Mouse (Mus musculus): ENCODE measurements around the gene Grip2. TPM values are rescaled to one million over a fixed set of nuclear protein-coding genes. Genes with fewer than 3 reads are reported as not detected.

The Grip2 gene
- polyA plus RNA-seq, 1 experiment from 2014 or later = 1.4 TPM

GRCm38 (mm10) chr6:91788311-91788798, 38.7 kb downstream of the Grip2 start:
- Histone ChIP-seq H3K9ac (no peak overlapping the region), H3K4me3 (replicated peaks) (no peak overlapping the region), H3K27ac (no peak overlapping the region), H3K4me2 (no peak overlapping the region), H3K27me3 (no peaks in the 10 kb centered on the region), H3K4me1 (no peaks in the 10 kb centered on the region), H3K36me3 (replicated peaks) (no peaks in the 10 kb centered on the region), H3K9me3 (no peaks in the 10 kb centered on the region)
- 86% methylated on average over 9 of the region's 9 CpGs for WGBS
- ATAC-seq (ENCODE audit: low FRiP score) = no peak

- no peaks in the 10 kb centered on the region for H3K27me3 ChIP-seq
- H3K27ac ChIP-seq = no peak overlapping the region
- no peaks in the 10 kb centered on the region for H3K9me3 ChIP-seq
- no peak for ATAC-seq (ENCODE audit: low FRiP score)
- no peak overlapping the region for H3K9ac ChIP-seq
- H3K4me2 ChIP-seq = no peak overlapping the region
- no peak overlapping the region for H3K4me3 ChIP-seq (replicated peaks)
- H3K36me3 ChIP-seq (replicated peaks) = no peaks in the 10 kb centered on the region
- no peaks in the 10 kb centered on the region for H3K4me1 ChIP-seq
- WGBS = 78% methylated on average over 3 of the region's 3 CpGs
Observed at GRCm38 (mm10) chr6:91785018-91785417, 42.0 kb downstream of the Grip2 start.

GRCm38 (mm10) chr6:91779206-91779605, 47.8 kb downstream of the Grip2 start:
- no peak overlapping the region for H3K4me3 ChIP-seq (replicated peaks)
- H3K4me1 ChIP-seq = no peaks in the 10 kb centered on the region
- no peaks in the 10 kb centered on the region for H3K9me3 ChIP-seq
- H3K27me3 ChIP-seq = 0 out of 2 replicates have a peak, but pooled peaks cover 3% of the 10 kb centered on the region
- no peak overlapping the region for H3K9ac ChIP-seq
- no peak overlapping the region for H3K4me2 ChIP-seq
- WGBS = 70% methylated on average over 8 of the region's 9 CpGs
- H3K27ac ChIP-seq = no peak overlapping the region
- no peak for ATAC-seq (ENCODE audit: low FRiP score)
- H3K36me3 ChIP-seq (replicated peaks) = no peaks in the 10 kb centered on the region

GRCm38 (mm10) chr6:91776543-91776942, 50.5 kb downstream of the Grip2 start:
- no peak overlapping the region for H3K9ac ChIP-seq
- H3K4me1 ChIP-seq = no peaks in the 10 kb centered on the region
- H3K4me3 ChIP-seq (replicated peaks) = no peak overlapping the region
- 0 out of 2 replicates have a peak, but pooled peaks cover 4% of the 10 kb centered on the region for H3K27me3 ChIP-seq
- no peak overlapping the region for H3K4me2 ChIP-seq
- no peak overlapping the region for H3K27ac ChIP-seq
- no peaks in the 10 kb centered on the region for H3K36me3 ChIP-seq (replicated peaks)
- no peaks in the 10 kb centered on the region for H3K9me3 ChIP-seq
- peak; percentile 82 for ATAC-seq (ENCODE audit: low FRiP score)
- WGBS = 12% methylated on average over 9 of the region's 9 CpGs

GRCm38 (mm10) chr6:91773951-91774350, 53.1 kb downstream of the Grip2 start:
- Histone ChIP-seq H3K9ac (no peak overlapping the region), H3K4me1 (no peaks in the 10 kb centered on the region), H3K27ac (no peak overlapping the region), H3K4me2 (no peak overlapping the region), H3K36me3 (replicated peaks) (no peaks in the 10 kb centered on the region), H3K27me3 (0 out of 2 replicates have a peak, but pooled peaks cover 4% of the 10 kb centered on the region), H3K9me3 (peaks cover 5% of the 10 kb centered on the region; the same call in 1 of the 2 replicates), H3K4me3 (replicated peaks) (no peak overlapping the region)
- WGBS = 79% methylated on average over 5 of the region's 5 CpGs
- ATAC-seq (ENCODE audit: low FRiP score) = no peak

GRCm38 (mm10) chr6:91767550-91767949, 59.5 kb downstream of the Grip2 start:
- Histone ChIP-seq H3K36me3 (replicated peaks) (no peaks in the 10 kb centered on the region), H3K4me2 (no peak overlapping the region), H3K27ac (no peak overlapping the region), H3K9me3 (peaks cover 5% of the 10 kb centered on the region; the same call in 1 of the 2 replicates), H3K4me1 (no peaks in the 10 kb centered on the region), H3K9ac (no peak overlapping the region), H3K27me3 (no peaks in the 10 kb centered on the region), H3K4me3 (replicated peaks) (no peak overlapping the region)
- no peak for ATAC-seq (ENCODE audit: low FRiP score)
- WGBS = 86% methylated on average over 8 of the region's 8 CpGs

- WGBS = 85% methylated on average over 9 of the region's 9 CpGs
- H3K27ac ChIP-seq = no peak overlapping the region
Observed at GRCm38 (mm10) chr6:91762051-91762742, 64.9 kb downstream of the Grip2 start.

GRCm38 (mm10) chr6:91754845-91755244, 72.2 kb downstream of the Grip2 start:
- H3K27ac ChIP-seq = no peak overlapping the region
- no peak for ATAC-seq (ENCODE audit: low FRiP score)
- H3K9ac ChIP-seq = no peak overlapping the region
- H3K9me3 ChIP-seq = no peaks in the 10 kb centered on the region
- H3K36me3 ChIP-seq (replicated peaks) = peaks cover 71% of the 10 kb centered on the region
- WGBS = 85% methylated on average over 12 of the region's 12 CpGs
- H3K4me3 ChIP-seq (replicated peaks) = no peak overlapping the region
- H3K4me1 ChIP-seq = no peaks in the 10 kb centered on the region
- H3K27me3 ChIP-seq = no peaks in the 10 kb centered on the region
- no peak overlapping the region for H3K4me2 ChIP-seq

More at GRCm38 (mm10) chr6:91762051-91762742, 64.9 kb downstream of the Grip2 start:
- Histone ChIP-seq H3K4me1 (no peaks in the 10 kb centered on the region), H3K9ac (no peak overlapping the region), H3K4me2 (no peak overlapping the region), H3K27me3 (no peaks in the 10 kb centered on the region), H3K4me3 (replicated peaks) (no peak overlapping the region), H3K36me3 (replicated peaks) (peaks cover 20% of the 10 kb centered on the region), H3K9me3 (no peaks in the 10 kb centered on the region)
- ATAC-seq (ENCODE audit: low FRiP score) = no peak

- no peak for ATAC-seq (ENCODE audit: low FRiP score)
- no peaks in the 10 kb centered on the region for H3K9me3 ChIP-seq
- no peak overlapping the region for H3K4me2 ChIP-seq
- H3K4me3 ChIP-seq (replicated peaks) = no peak overlapping the region
- H3K9ac ChIP-seq = no peak overlapping the region
- no peaks in the 10 kb centered on the region for H3K4me1 ChIP-seq
- no peaks in the 10 kb centered on the region for H3K27me3 ChIP-seq
- no peak overlapping the region for H3K27ac ChIP-seq
- 57% methylated on average over 6 of the region's 6 CpGs for WGBS
- peaks cover 72% of the 10 kb centered on the region for H3K36me3 ChIP-seq (replicated peaks)
Observed at GRCm38 (mm10) chr6:91754098-91754497, 73.0 kb downstream of the Grip2 start.

- no peak for ATAC-seq (ENCODE audit: low FRiP score)
- H3K36me3 ChIP-seq (replicated peaks) = peaks cover 75% of the 10 kb centered on the region
- no peak overlapping the region for H3K9ac ChIP-seq
- H3K9me3 ChIP-seq = no peaks in the 10 kb centered on the region
- no peak overlapping the region for H3K4me2 ChIP-seq
- no peak overlapping the region for H3K4me3 ChIP-seq (replicated peaks)
- no peak overlapping the region for H3K27ac ChIP-seq
- no peaks in the 10 kb centered on the region for H3K4me1 ChIP-seq
- 61% methylated on average over 8 of the region's 8 CpGs for WGBS
- no peaks in the 10 kb centered on the region for H3K27me3 ChIP-seq
Observed at GRCm38 (mm10) chr6:91752884-91753283, 74.2 kb downstream of the Grip2 start.

- no peak overlapping the region for H3K4me3 ChIP-seq (replicated peaks)
- ATAC-seq (ENCODE audit: low FRiP score) = no peak; the same call in 1 of the 2 replicates
- H3K36me3 ChIP-seq (replicated peaks) = peaks cover 62% of the 10 kb centered on the region
- no peak overlapping the region for H3K4me2 ChIP-seq
- H3K4me1 ChIP-seq = no peaks in the 10 kb centered on the region
- WGBS = 60% methylated on average over 3 of the region's 3 CpGs
- H3K27ac ChIP-seq = no peak overlapping the region
- no peaks in the 10 kb centered on the region for H3K27me3 ChIP-seq
- H3K9me3 ChIP-seq = no peaks in the 10 kb centered on the region
- no peak overlapping the region for H3K9ac ChIP-seq
Observed at GRCm38 (mm10) chr6:91750976-91751375, 76.1 kb downstream of the Grip2 start.

- no peak for ATAC-seq (ENCODE audit: low FRiP score)
- Histone ChIP-seq H3K27ac (no peak overlapping the region), H3K4me2 (no peak overlapping the region), H3K9ac (no peak overlapping the region), H3K9me3 (no peaks in the 10 kb centered on the region), H3K4me1 (no peaks in the 10 kb centered on the region), H3K27me3 (no peaks in the 10 kb centered on the region), H3K4me3 (replicated peaks) (no peak overlapping the region), H3K36me3 (replicated peaks) (peaks cover 69% of the 10 kb centered on the region)
- WGBS = 83% methylated on average over 5 of the region's 5 CpGs
Observed at GRCm38 (mm10) chr6:91746776-91747175, 80.3 kb downstream of the Grip2 start.
